Mouse (Mus musculus): ENCODE measurements around the gene F11r.

- TF ChIP-seq CTCF (IDR thresholded peaks at IDR 0.05; ENCODE audit: low read depth, low read length) (no peak), POLR2A (IDR thresholded peaks at IDR 0.05; ENCODE audit: borderline replicate concordance, low read depth, low read length) (no peak)
Observed at GRCm38 (mm10) chr1:171419905-171420304, 17.4 kb upstream of the F11r start.

Data from bone marrow macrophage, adult 2 months (primary cell).